Mouse (Mus musculus) retina, embryonic 14.5 days (tissue): Measurements from ENCODE around the gene Tnfaip8l1.

ENCODE experiments used
- DNase-seq: peaks from one replicate; pipeline ENCODE4 v3.0.0-alpha.2; 2015; ENCODE audit warnings: low spot score

Tnfaip8l1 gene

GRCm38 (mm10) chr17:56139355-56139754 lies 22.9 kb upstream of the Tnfaip8l1 start:
- DNase-seq = no peak

DNA sequence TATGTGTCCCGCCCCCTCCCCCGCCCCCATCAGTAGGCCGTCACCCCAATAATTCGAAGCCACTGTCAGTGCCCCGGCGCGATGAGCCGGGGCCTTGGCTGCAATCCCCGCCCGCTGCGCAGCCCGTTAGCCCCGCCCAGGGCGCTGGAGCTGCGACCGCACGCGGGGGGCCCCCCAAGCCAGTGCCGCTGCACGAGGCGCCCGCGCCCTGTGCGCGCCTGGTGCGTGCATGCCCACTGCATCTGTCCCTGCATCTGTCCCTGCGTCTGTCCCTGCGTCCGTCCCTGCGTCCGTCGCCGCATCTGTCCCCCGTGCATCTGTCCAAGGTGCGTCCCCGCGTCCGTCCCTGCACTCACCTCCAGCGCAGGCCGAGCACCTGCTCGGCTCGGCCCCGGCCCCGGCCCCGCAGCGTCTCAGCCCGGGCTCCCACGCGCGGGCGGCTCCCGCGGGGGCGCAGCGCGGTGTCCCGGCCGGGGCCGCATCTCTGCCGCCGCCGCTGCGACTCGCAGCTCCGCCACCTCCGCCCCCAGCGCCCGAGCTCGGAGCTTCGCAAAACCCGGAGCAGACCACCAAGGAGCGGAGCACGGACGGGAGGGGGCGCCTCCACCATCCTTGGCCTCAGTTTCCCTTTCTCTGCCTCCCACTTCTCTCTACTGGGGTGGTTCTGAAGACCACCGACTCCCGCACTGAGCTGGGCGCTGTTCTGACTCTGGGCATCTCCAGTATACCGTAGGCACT lies 22.2 kb upstream of the Tnfaip8l1 start, which contains the start of gene Sema6b:
Sema6b (minus strand) TSS at position 486 of the 738 bp plus-strand sequence.
- DNase-seq = peak; percentile 76

DNA sequence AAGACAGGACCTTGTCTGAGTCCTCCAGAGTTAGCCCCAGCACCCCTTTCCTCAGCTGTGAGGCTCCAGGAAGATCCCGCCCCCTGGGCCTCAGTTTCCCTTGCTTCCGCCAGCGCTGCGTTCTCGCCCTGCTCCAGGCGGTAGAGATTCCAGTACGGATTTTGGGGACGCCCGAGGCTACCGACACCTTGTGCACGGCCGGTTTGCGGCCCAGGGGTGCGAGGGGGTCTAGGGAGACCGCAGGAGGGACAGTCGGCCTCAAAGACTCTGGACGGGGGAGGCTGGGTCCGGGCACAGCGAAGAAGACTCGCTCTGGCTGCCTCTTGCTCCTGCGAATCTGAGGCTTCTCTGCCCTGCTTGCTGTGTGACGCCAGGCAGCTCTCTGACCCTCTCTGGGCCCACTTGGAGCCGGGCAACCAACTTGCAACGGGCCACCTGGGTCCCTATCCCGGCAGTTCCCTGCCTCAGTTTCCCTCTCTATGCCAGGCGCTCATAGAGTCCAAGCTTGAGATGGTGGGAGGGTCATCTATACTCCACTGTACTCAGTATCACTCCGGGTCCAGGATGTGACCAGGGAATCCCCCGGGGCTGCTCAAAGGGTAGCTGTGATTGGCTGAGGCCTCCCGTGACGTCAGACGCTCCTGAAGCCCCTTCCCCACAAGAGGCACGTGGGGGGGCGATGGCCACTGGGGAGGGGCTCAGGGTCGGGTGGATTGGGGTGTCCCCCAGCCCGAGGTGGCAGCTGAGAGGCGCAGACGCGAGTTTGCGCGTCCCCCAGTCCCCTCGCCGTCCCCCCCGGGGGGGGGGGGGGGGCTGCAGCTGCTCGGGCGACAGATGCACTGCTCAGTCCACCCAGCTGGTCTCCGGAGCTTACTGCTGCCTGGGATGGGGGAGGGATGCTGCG lies 20.3 kb upstream of the Tnfaip8l1 start:
- DNase-seq = peak; percentile 71

DNA sequence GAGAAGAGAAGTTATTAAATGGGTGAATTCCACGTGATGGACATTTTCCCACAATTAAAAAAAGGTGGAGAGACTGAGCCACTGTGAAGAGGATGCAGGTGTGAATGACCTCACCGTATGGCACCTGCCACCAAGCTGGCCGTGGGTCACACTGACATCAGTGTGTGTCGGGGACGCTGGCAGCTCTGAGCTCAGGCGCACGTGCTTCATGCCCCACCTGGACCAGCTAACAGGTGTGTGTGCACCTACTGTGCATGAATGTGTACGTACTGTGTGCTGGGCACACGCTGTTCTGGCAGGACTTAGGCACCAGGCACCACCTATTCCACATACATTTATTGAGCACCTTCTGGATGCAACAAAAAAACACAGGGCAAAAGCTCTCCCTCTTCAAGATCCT lies 17.7 kb upstream of the Tnfaip8l1 start:
- no peak for DNase-seq

DNA sequence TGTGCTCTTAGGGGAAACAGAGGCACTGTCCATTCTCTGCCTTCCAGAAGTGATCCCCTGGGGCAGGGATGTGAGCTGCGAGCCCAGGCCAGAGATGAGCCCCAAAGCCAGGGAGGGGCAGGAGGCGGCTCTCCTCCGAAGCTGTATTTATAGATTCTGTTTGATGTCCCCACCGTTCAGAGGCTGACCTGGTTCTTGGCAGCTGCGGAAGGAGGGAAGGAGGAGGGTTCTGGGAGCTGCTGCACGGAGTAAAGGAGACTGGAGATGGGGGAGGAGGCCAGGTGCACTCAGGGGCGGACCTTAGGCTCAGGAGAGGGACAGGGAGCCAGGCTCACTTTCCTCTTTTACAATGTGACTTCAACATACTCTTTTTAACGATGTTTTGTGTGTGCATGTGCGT lies 16.1 kb upstream of the Tnfaip8l1 start:
- DNase-seq = no peak

- peak; percentile 39 for DNase-seq
Observed at GRCm38 (mm10) chr17:56147420-56147819, 14.9 kb upstream of the Tnfaip8l1 start.

- no peak for DNase-seq
Observed at GRCm38 (mm10) chr17:56148280-56148679, 14.0 kb upstream of the Tnfaip8l1 start.

DNA sequence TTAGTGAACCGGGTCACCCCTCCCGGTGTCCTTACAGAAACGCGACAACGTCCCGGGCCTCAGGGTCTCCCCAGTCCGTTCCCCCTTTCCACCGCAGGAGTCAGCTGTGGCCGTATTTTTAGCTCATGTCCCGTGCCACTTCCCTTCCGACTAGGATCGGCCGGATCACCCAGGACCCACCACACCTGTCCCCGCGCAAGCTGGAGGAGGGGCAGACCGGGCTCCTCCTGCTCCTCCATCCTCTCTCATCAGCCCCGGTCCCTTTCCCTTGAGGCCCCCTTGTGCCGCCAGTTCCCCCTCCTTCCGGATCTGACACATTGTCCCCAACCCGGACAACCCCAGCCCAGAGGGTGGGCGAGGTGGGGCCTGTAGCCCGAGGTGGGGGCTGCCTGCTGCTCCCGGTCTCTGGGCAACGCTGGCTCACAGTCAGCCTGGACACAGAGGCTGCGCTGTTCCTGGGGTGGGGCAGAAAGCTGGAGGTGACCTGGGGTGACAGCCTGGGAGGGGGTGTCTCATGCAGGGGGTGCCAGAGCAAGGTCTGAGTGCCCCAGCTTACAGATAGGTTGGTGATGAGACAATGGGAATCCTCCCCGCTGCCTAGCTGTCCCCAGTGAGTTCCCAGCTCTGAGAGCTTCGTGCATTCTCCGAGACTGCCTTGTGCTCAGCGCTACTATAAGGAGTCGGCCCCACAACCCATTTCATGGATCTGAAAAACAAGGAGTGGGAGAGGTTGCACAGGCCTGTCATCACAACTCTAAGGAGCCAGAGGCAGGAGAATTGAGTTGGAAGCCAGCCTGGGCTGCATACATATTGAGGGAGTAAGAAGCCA lies 13.3 kb upstream of the Tnfaip8l1 start:
- DNase-seq = peak; percentile 28

DNA sequence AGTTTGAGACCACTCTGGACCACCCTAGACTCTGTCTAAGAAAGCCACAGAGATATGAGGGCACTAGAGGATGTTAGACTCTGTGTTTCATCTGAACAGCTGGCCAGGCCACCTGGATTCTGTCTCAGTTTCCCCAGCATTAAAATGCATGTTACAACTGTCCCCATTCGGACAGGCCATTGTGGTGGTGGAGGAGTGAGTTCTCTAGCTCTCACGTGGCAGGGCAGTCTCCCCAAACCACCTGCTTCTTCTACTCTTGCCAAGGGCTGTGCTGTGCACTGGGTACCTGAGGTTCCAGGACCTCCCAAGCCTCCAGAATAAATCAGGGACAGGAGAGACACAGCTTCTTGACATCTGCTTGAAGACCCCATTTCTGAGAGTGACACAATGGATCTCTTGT lies 12.4 kb upstream of the Tnfaip8l1 start:
- DNase-seq = no peak

GRCm38 (mm10) chr17:56153643-56154042 lies 8.6 kb upstream of the Tnfaip8l1 start:
- peak; percentile 77 for DNase-seq

DNA sequence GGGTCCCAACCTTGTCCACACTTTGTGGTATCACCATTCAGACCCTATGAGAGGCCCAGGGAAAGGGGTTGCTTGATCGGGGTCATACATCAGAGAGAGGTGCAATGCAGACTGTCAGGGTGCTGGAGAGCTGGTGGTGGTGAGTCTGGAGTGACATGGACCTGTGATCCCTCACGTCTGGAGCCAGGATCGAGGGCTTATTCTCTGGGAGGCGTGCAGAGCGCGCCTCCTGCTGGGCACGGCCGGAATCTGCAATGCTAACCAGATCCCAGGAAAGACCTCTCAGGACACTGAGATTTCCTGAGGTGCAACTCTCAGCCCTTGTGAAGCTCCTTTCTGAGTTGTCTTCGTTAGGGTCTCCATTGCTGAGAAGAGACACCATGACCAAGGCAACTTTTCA lies 2.5 kb upstream of the Tnfaip8l1 start:
- peak; percentile 88 for DNase-seq

GRCm38 (mm10) chr17:56163523-56164102 lies 1.3 kb downstream of the Tnfaip8l1 start:
- no peak for DNase-seq

- no peak for DNase-seq
Observed at GRCm38 (mm10) chr17:56164510-56164909, 2.2 kb downstream of the Tnfaip8l1 start.

DNA sequence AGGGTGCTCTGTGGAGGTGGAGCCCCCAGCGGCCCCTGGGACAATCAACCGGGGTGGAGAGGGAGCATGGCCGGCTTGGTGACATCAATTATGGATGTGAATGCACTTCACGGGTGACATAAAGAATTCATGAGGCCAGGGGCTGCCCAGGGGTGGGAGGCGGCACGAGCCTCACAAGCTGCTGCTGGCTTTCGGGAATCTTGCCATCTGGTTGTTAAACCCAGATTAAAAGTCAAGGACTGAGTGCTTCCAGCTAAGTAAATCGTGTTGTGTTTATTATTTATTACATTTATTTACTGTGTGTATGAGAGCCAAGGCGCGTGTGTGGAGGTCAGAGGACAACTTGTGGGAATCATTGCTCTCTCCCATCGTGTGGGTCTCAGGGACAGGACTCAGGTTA lies 3.4 kb downstream of the Tnfaip8l1 start:
- peak; percentile 67 for DNase-seq

DNA sequence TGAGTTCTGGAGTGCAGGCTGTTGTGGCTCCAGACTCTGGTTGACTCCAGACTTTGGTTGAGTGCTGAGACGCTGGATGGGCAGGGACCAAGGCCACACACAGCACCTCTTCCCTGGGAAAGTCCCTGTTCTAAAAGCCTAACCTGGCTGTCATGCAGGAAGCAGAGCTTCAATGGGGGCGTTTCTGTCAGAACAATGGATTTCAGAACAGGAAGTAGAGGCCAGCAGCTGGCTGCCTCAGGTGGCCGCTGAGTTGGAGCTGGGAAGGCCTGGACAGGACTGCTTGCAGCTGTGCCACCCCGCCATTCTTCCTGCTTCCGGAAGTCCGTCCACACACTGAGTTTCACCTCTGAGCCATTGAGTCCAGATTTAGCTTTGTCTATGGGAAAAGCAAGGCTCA lies 7.6 kb downstream of the Tnfaip8l1 start:
- DNase-seq = no peak

- DNase-seq = no peak
Observed at GRCm38 (mm10) chr17:56170636-56171035, 8.4 kb downstream of the Tnfaip8l1 start.

DNA sequence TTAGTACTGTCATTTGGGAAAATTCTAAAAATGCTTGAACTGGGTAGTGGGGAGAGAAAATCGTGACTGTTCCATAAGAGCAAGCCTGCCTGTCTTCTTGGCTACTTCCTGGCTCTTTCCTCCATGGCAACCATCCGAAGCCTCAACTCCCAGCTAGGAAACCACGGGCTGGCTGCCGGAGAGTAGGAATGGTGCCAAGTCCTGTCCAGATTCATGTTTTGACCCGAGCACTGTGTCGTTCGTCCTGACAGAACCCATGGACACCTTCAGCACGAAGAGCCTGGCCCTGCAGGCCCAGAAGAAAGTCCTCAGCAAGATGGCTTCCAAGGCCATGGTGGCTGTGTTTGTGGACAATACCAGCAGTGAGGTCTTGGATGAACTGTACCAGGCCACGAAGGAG lies 9.2 kb downstream of the Tnfaip8l1 start:
- DNase-seq = no peak

DNA sequence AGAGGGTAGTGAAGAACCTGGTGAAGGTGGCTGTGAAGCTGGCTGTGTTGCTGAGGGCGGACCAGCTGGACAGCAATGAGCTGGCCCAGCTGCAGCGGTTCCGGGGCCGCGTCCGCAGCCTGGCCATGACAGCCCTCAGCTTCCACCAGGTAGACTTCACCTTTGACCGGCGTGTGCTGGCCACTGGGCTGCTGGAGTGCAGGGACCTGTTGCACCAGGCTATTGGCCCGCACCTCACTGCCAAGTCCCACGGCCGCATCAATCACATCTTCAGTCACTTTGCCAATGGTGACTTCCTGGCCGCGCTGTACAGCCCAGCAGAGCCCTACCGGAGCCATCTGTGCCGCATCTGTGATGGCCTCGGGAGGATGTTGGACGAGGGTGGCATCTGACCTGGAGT lies 9.6 kb downstream of the Tnfaip8l1 start:
- no peak for DNase-seq

- DNase-seq = no peak
Observed at GRCm38 (mm10) chr17:56173401-56174046, 11.2 kb downstream of the Tnfaip8l1 start.

DNA sequence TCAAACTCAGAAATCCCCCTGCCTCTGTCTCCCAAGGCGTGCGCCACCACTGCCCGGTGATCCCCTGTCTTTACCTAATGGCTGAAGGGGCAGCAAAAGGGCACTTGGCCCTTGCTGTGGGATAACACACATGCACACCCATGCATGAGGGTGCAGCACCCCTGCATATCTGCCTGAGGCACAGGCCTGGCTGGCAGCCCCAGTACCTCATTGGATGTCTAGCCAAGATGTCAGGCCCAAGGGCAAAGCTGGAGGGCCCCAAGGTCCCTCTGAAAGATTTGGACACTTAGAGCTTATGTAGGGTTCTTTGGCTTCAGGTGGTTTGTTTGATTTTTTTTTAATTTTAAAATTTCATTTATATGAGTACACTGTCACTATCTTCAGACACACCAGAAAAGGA lies 13.1 kb downstream of the Tnfaip8l1 start:
- DNase-seq = no peak

DNA sequence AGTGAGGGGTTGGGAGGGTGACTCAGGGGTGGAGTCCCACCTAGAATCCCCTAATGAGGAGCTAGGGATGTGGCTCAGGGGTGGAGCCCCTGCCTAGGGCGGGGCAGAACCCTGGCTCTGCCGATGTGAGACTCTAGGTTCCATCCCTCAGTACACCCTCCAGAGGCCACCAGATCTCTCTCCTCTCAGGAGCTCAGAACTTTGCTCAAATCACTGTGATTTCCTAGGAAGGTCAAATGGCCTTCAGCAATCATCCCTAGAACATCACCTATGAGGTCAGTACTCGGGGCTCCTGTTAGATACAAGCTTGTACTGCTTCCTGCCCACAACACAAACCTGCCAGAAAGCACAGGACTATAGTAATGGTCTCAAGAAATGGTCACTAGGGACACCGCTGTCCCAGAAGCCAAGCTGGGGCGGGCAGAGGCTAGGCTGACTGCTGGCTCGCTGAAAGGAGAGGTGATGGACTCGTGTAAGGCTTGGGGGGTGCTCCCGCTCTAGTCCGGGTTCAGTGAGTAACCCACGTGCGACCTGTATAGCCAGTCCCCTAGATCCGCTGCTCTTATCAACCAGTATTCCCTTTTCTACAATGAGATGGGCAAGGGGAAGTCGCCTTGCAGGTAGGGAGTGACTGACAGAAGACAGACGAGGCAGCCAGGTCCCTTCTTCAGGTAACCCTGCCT lies 20.8 kb downstream of the Tnfaip8l1 start:
- peak; percentile 26 for DNase-seq
